Mouse (Mus musculus): Measurements from ENCODE around the gene Cadm1. TPM values are rescaled to one million over a fixed set of nuclear protein-coding genes. Genes with fewer than 3 reads are reported as not detected.
A peak's percentile ranks its signal among the peaks of the same experiment; 100 is the strongest.

The Cadm1 gene
- polyA plus RNA-seq, 1 experiment = 103 TPM

DNA sequence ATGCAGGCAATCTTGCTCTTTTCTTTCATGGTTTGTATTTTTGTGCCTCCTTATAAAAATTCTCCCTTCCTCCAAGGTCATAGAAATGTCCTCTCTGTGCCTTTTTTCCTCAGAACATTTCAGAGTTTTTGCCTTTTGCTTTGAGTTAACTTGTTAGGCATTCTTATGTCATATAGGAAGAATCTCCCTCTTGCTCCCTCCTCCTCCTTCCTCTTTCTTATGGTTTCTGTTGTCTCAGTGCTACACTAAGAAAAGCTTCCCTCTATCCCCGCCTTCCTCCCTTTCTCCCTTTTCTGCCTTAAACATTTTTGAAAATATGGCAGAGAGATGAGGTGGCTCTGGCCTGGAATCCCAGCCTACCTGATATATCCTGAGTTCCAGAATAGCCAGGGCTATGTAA is 98.6 kb downstream of the Cadm1 start:
- no peak for TF ChIP-seq CTCF (IDR thresholded peaks at IDR 0.05; ENCODE audit: borderline replicate concordance, extremely low read depth, insufficient read depth, insufficient read length)
- TF ChIP-seq POLR2A (IDR thresholded peaks at IDR 0.05; ENCODE audit: borderline replicate concordance, extremely low read depth, insufficient read depth, insufficient read length, poor library complexity, severe bottlenecking) = no peak
- no peak for DNase-seq (ENCODE audit: low read depth)

DNA sequence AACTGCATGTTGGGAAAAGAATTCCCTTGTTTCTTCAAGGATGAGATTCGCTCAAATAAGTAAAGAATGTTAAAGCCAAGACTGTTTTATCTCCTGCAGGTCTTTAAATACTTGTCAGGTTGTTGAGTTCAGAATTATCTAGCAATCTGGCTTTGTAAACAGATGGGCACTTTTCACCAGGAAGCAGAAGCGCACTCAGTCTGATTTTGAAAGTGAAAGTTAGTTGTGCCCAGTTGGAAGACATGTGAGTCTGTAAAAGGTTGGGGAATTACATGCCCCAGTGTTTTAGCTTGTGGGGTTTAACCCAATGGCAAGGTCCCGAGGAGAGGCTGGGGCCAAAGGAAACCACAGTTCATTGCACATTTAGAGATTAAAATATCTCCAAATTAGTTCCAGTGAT is 104.7 kb downstream of the Cadm1 start:
- no peak for DNase-seq (ENCODE audit: low read depth)
- TF ChIP-seq CTCF (IDR thresholded peaks at IDR 0.05; ENCODE audit: borderline replicate concordance, extremely low read depth, insufficient read depth, insufficient read length) (no peak), POLR2A (IDR thresholded peaks at IDR 0.05; ENCODE audit: borderline replicate concordance, extremely low read depth, insufficient read depth, insufficient read length, poor library complexity, severe bottlenecking) (no peak)

DNA sequence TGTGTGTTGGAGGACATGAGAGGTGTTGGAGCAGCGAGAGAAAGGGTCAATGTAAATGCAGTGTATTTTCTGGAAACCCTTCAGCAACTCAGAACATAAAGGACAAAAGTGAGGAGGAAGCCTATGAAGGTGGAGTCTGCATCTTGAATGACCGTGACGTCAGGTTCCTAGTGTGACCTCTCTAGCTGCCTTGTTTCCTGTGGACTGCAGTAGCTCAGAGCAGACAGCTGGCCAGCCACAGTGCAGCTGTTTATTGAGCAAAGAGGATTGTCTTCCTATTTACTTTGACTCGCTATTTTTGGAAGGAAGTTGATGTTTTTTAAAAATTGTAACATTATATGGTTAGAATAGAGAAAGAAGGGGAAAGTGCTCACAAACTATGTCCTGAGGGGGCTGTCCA is 112.7 kb downstream of the Cadm1 start:
- no peak for TF ChIP-seq CTCF (IDR thresholded peaks at IDR 0.05; ENCODE audit: borderline replicate concordance, extremely low read depth, insufficient read depth, insufficient read length)
- no peak for TF ChIP-seq POLR2A (IDR thresholded peaks at IDR 0.05; ENCODE audit: borderline replicate concordance, extremely low read depth, insufficient read depth, insufficient read length, poor library complexity, severe bottlenecking)
- no peak for DNase-seq (ENCODE audit: low read depth)

DNA sequence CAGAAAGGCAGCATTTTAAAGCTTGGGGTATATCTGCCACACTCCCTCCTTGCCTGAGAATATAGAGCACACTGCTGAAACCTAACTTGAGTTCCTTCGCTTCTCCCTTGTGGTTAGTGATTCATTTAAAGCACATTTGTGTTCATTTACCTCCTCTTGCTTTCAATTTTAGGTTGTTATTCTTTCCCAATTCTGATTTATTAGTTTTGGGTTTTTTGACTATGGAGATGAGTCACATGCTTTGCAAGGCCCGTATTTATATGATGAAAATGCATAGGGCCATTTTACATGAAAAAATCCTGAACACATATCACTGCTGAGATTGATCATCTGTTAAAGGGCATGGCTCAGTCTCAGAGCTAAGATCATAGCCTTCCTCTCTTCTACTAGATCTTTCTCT is 115.1 kb downstream of the Cadm1 start:
- TF ChIP-seq POLR2A (IDR thresholded peaks at IDR 0.05; ENCODE audit: borderline replicate concordance, extremely low read depth, insufficient read depth, insufficient read length, poor library complexity, severe bottlenecking) (no peak), CTCF (IDR thresholded peaks at IDR 0.05; ENCODE audit: borderline replicate concordance, extremely low read depth, insufficient read depth, insufficient read length) (no peak)
- no peak for DNase-seq (ENCODE audit: low read depth)

DNA sequence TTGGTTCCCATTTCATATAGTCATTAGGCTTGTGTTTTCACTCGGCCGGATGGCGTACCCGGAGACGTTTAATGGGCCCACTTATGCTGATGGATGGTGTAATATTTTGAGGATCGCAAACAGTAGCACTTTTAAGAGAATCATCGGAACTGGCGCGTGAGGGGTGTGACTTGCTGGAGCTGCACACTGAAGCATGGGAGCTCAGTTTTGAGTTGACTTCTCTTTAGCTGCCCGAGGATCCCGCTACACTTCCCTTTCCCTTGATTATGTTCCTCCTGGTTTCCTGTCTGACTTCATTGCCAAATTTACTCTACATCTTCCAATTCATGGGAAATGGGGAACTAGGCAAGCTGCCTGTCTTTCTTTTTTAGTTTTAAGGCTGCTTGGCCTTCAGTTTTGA is 121.5 kb downstream of the Cadm1 start:
- DNase-seq (ENCODE audit: low read depth) = no peak
- TF ChIP-seq CTCF (IDR thresholded peaks at IDR 0.05; ENCODE audit: borderline replicate concordance, extremely low read depth, insufficient read depth, insufficient read length) (no peak), POLR2A (IDR thresholded peaks at IDR 0.05; ENCODE audit: borderline replicate concordance, extremely low read depth, insufficient read depth, insufficient read length, poor library complexity, severe bottlenecking) (no peak)

DNA sequence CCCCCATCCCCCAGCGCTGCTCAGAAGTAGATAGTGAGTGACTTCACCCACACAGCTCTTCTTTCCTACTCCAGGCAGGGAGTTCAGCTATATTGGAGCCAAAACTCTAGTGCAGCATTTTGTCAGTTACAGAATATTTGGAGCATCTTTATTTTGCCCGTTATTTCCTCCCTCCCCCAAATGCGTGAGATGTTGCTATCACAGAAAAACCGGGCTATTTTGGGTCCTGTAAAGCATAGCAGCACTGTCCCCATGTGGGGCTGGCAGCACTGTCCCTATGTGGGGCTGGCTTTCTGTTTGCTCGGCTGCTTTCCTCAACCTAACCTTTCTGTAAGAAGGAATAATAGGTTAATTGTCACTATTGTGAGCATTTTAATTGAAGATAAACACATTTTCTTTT is 122.2 kb downstream of the Cadm1 start:
- no peak for TF ChIP-seq POLR2A (IDR thresholded peaks at IDR 0.05; ENCODE audit: borderline replicate concordance, extremely low read depth, insufficient read depth, insufficient read length, poor library complexity, severe bottlenecking)
- TF ChIP-seq CTCF (IDR thresholded peaks at IDR 0.05; ENCODE audit: borderline replicate concordance, extremely low read depth, insufficient read depth, insufficient read length) = no peak
- no peak for DNase-seq (ENCODE audit: low read depth)

DNA sequence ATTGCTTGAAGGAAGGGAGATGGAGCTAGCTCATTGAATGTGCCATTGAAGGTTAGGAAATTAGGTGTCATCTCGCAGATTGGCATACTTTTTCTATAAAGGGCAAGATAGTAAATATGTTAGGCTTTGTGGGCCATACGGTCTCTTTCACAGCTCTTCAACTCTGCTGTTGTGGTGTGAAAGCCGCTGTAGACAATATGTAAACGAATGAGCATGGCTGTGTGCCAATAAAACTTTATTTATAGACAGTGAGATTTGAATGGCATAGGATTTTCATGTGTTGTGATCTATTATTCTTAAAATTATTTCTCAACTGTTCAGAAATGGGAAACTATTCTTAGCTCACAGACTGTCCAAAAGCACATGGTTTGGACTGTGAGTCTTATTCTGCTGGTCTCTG is 123.0 kb downstream of the Cadm1 start:
- TF ChIP-seq CTCF (IDR thresholded peaks at IDR 0.05; ENCODE audit: borderline replicate concordance, extremely low read depth, insufficient read depth, insufficient read length) = no peak
- no peak for TF ChIP-seq POLR2A (IDR thresholded peaks at IDR 0.05; ENCODE audit: borderline replicate concordance, extremely low read depth, insufficient read depth, insufficient read length, poor library complexity, severe bottlenecking)
- DNase-seq (ENCODE audit: low read depth) = peak; percentile 78

DNA sequence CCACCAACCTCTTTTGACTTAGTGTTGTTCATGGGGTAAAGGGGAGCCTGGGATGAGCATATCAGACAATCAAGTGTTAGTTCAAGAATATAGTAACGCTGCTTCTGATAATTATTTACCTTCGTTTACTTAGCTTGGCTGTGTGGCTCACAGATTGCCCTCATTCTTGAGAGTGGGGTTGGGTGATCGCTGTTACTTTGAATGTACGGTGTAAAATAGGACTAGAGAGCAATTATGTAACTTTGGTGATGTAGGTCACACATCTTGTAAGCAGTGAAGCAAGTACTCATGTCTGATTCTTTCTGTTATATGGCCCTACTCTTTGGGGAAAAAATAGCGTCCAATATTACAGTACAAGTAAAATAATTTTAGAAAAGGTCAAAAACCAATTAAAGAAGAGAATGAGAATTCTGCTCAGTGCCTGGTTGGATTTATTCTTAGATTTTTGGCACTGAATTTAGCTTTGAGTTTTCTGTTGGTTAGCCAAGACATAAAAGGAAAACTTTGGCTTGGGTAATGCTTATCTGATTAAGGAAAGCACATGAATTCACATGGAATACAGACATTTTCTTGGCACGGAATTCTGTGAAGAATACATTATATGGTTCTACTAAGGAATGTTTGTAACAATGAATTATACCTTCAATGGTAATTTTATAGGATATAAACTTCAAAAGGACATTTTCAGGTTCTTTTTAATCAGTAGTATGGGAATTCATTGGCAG is 129.6 kb downstream of the Cadm1 start:
- DNase-seq (ENCODE audit: low read depth) = peak; percentile 67
- no peak for TF ChIP-seq CTCF (IDR thresholded peaks at IDR 0.05; ENCODE audit: borderline replicate concordance, extremely low read depth, insufficient read depth, insufficient read length)
- no peak for TF ChIP-seq POLR2A (IDR thresholded peaks at IDR 0.05; ENCODE audit: borderline replicate concordance, extremely low read depth, insufficient read depth, insufficient read length, poor library complexity, severe bottlenecking)

DNA sequence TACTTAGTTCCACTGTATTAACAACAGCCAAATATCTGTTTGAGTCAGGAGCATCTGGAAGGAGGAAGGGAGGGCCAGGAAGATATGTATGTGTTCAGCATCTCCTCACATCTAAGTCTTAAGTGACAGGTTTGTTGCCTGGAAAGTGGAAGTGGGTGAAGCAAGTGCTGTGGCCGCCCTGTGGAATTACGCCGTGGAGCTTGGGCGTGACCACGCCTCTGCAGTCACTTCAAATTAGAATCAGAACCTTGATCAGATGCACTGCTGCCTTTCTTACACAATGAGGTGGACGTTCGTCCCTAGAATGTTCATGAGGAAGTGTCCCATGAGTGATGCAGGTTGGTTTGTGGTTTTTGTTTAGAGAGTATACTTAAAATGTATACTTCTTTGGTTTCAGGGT is 131.6 kb downstream of the Cadm1 start:
- DNase-seq (ENCODE audit: low read depth) = no peak
- TF ChIP-seq POLR2A (IDR thresholded peaks at IDR 0.05; ENCODE audit: borderline replicate concordance, extremely low read depth, insufficient read depth, insufficient read length, poor library complexity, severe bottlenecking) (no peak), CTCF (IDR thresholded peaks at IDR 0.05; ENCODE audit: borderline replicate concordance, extremely low read depth, insufficient read depth, insufficient read length) (no peak)

DNA sequence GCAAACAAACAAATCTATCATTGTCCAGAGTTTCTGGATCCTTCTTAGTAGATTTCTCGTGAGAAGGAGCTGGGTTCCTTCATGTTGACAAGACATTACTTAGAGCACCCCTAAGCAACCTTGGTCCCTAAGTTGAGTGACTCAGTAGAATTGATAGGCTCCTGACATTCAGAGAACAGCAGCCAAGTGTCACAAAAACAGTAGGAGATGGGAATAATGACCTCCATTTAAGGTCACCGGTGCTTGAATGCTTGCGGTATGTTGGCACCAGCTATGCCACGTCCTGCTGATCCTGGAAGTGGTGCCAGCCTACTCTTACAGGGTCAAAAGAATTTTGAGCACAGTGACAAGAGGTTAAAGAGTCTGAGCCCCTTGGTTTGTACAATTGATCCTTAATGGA is 139.2 kb downstream of the Cadm1 start:
- no peak for TF ChIP-seq POLR2A (IDR thresholded peaks at IDR 0.05; ENCODE audit: borderline replicate concordance, extremely low read depth, insufficient read depth, insufficient read length, poor library complexity, severe bottlenecking)
- no peak for TF ChIP-seq CTCF (IDR thresholded peaks at IDR 0.05; ENCODE audit: borderline replicate concordance, extremely low read depth, insufficient read depth, insufficient read length)

DNA sequence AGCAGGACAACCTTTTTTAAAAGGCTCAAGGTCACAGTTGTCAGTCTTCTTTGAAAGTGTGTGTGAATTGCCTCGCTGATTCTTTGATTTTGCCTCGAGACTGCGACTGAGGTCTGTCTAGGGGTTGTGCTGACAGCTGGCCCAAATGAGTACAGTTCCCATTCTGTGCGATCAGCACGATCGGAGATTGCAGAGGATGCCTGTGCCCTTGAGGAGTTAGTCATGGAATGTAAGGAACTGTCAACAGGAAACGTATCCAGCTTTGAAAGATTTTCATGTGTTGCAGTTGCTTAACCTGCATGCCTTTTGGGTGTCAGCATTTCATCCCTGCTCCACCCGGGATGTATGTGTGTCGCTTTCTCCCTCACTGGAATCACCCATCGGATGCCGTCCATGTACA is 141.6 kb downstream of the Cadm1 start:
- TF ChIP-seq POLR2A (IDR thresholded peaks at IDR 0.05; ENCODE audit: borderline replicate concordance, extremely low read depth, insufficient read depth, insufficient read length, poor library complexity, severe bottlenecking) (no peak), CTCF (IDR thresholded peaks at IDR 0.05; ENCODE audit: borderline replicate concordance, extremely low read depth, insufficient read depth, insufficient read length) (no peak)

More for the DNA sequence above, 139.2 kb downstream of the Cadm1 start:
- no peak for DNase-seq (ENCODE audit: low read depth)

More for the DNA sequence above, 141.6 kb downstream of the Cadm1 start:
- DNase-seq (ENCODE audit: low read depth) = peak; percentile 35

Measured in brain, embryonic 14.5 days (tissue).